Mouse (Mus musculus) forebrain, embryonic 16.5 days (tissue): ENCODE results near the gene Lrch3. TPM values are rescaled to one million over a fixed set of nuclear protein-coding genes. Genes with fewer than 3 reads are reported as not detected.
"Not testable (repeated sequence)": the region's sequence is repeated elsewhere in the genome, so short reads cannot be mapped to it uniquely, and the experiment has no call there.

Source experiments
- ATAC-seq: fragments of 200-750 bp; cut with Nextera tagmentation; 2 replicates; pipeline ENCODE4 v1.8.0; 2017; ENCODE audit warnings: mild to moderate bottlenecking, moderate library complexity
- H3K27ac ChIP-seq: fragments of 300-500 bp; sonication (generic); 2 replicates; pipeline ENCODE4 v1.5.1; 2014; ENCODE audit warnings: low read length, control low read depth
- H3K27me3 ChIP-seq: fragments of 300-500 bp; sonication (generic); replicated peaks from 2 replicates; pipeline ENCODE4 v1.6.1; 2014; ENCODE audit warnings: low read length; ENCODE audit not compliant: control insufficient read depth, insufficient read depth
- H3K36me3 ChIP-seq: fragments of 300-500 bp; sonication (generic); 2 replicates; pipeline ENCODE4 v1.6.1; 2014; ENCODE audit not compliant: control insufficient read depth, insufficient read depth
- H3K4me1 ChIP-seq: fragments of 300-500 bp; sonication (generic); replicated peaks from 2 replicates; pipeline ENCODE4 v1.6.1; 2014; ENCODE audit warnings: low read length; ENCODE audit not compliant: control insufficient read depth, insufficient read depth
- H3K4me2 ChIP-seq: fragments of 300-500 bp; sonication (generic); 2 replicates; pipeline ENCODE4 v1.6.1; 2014; ENCODE audit warnings: mild to moderate bottlenecking, low read length, control low read depth
- H3K4me3 ChIP-seq: fragments of 300-500 bp; sonication (generic); replicated peaks from 2 replicates; pipeline ENCODE4 v1.5.1; 2014; ENCODE audit warnings: mild to moderate bottlenecking, low read length, control low read depth
- H3K9ac ChIP-seq: fragments of 300-500 bp; sonication (generic); replicated peaks from 2 replicates; pipeline ENCODE4 v1.6.1; 2014; ENCODE audit warnings: low read depth, low read length, control low read depth
- H3K9me3 ChIP-seq: fragments of 300-500 bp; sonication (generic); 2 replicates; pipeline ENCODE4 v1.6.1; 2016; ENCODE audit warnings: low read length; ENCODE audit not compliant: control insufficient read depth
- WGBS: fragments of 180-500 bp; shearing (Covaris S2); extraction: QIAGEN DNeasy Blood & Tissue Kit; methylation state at CpG from one replicate; pipeline ENCODE4 v1.1.7; 2014; 5-methylcytosine and 5-hydroxymethylcytosine counted together
- polyA plus RNA-seq: library from polyadenylated mRNA; unstranded; fragments of >200 nt; fragmentation: Nextera tagmentation; extraction: Ambion mirVana; gene quantifications from 2 replicates; pipeline ENCODE4 v1.2.1, GENCODE M21; 2015

Lrch3 gene
- polyA plus RNA-seq, 1 experiment from 2014 or later: 44.7 TPM

GRCm38 (mm10) chr16:33053141-33053540 is 139.2 kb downstream of the Lrch3 start:
- peaks cover 1% of the 10 kb centered on the region; the same call in 1 of the 2 replicates for H3K36me3 ChIP-seq
- peaks cover 13% of the 10 kb centered on the region for H3K4me1 ChIP-seq
- H3K9me3 ChIP-seq: no peaks in the 10 kb centered on the region
- H3K4me2 ChIP-seq: no peak overlapping the region
- no peak overlapping the region for H3K9ac ChIP-seq
- H3K27ac ChIP-seq: no peak overlapping the region
- no peak for ATAC-seq
- WGBS: 77% methylated on average over 5 of the region's 5 CpGs
- H3K27me3 ChIP-seq: no peaks in the 10 kb centered on the region
- no peak overlapping the region for H3K4me3 ChIP-seq

DNA sequence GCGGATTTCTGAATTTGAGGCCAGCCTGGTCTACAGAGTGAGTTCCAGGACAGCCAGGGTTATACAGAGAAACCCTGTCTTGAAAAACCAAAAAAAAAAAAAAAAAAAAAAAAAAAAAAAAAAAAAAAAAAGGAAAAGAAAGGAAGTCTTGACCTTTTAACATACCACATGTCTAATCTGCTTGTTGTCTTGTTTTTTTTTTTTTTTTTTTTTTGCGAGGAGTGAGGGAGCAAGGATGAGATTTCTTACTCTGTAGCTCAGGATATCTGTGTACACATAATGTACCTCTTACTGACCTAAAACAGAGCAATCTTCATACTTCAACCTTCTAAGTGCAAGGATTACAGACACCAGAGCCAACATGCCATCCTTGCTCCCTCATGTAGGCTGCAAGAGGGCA is 141.0 kb downstream of the Lrch3 start:
- not testable (repeated sequence) for H3K9me3 ChIP-seq, H3K27me3 ChIP-seq, H3K9ac ChIP-seq, H3K27ac ChIP-seq, H3K4me3 ChIP-seq, H3K4me2 ChIP-seq, ATAC-seq
- WGBS: 94% methylated on average over 2 of the region's 2 CpGs
- H3K36me3 ChIP-seq: peaks cover 17% of the 10 kb centered on the region
- peaks cover 19% of the 10 kb centered on the region for H3K4me1 ChIP-seq

DNA sequence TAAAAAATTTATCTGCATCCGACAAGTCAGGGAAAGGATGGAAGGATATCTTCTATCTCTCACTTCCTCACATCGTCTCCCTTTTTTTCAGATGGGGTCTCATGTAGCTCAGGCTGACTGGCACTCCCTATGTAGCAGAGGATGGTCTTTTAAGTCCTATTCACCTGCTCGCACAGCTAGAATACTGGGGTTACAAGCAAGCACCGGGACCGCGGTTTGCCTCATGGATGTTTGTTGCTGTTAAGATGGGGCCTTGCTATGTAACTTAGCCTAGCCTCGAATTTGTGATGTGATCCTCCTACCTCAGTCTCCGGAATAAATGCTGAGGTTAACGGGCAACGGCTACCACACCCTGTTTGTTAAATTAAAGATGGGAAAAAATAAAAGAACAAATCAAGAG is 141.8 kb downstream of the Lrch3 start:
- no peaks in the 10 kb centered on the region for H3K9me3 ChIP-seq
- H3K4me3 ChIP-seq: peak overlapping the region; percentile 92
- WGBS: 19% methylated on average over 10 of the region's 10 CpGs
- peaks cover 23% of the 10 kb centered on the region for H3K36me3 ChIP-seq
- H3K27ac ChIP-seq: no peak overlapping the region
- H3K4me2 ChIP-seq: peak overlapping the region; percentile 79
- peak overlapping the region; percentile 38; the same call in 1 of the 2 replicates for H3K9ac ChIP-seq
- peaks cover 19% of the 10 kb centered on the region for H3K4me1 ChIP-seq
- no peaks in the 10 kb centered on the region for H3K27me3 ChIP-seq
- peak; percentile 41 for ATAC-seq

GRCm38 (mm10) chr16:33056095-33056785 is 142.3 kb downstream of the Lrch3 start, which contains the start of the genes Iqcg and Rpl35a:
Iqcg (minus strand) TSS chr16:33056218.
Rpl35a (plus strand) TSS chr16:33056453.
- peak within 1 kb of the TSS; percentile 79 for H3K4me2 ChIP-seq
- 0% methylated on average over 47 of the region's 47 CpGs for WGBS
- peaks cover 19% of the 10 kb centered on the region for H3K4me1 ChIP-seq
- H3K27ac ChIP-seq: peak within 1 kb of the TSS; percentile 77
- peaks cover 25% of the 10 kb centered on the region for H3K36me3 ChIP-seq
- H3K4me3 ChIP-seq: peak within 1 kb of the TSS; percentile 92
- no peaks in the 10 kb centered on the region for H3K27me3 ChIP-seq
- no peaks in the 10 kb centered on the region for H3K9me3 ChIP-seq
- H3K9ac ChIP-seq: peak within 1 kb of the TSS; percentile 88
- ATAC-seq: peak; percentile 95

- Histone ChIP-seq H3K27me3 (no peaks in the 10 kb centered on the region), H3K27ac (peak overlapping the region; percentile 77), H3K4me3 (peak overlapping the region; percentile 92), H3K9me3 (no peaks in the 10 kb centered on the region), H3K4me1 (peaks cover 21% of the 10 kb centered on the region), H3K4me2 (peak overlapping the region; percentile 76), H3K9ac (peak overlapping the region; percentile 88), H3K36me3 (peaks cover 25% of the 10 kb centered on the region)
- ATAC-seq: peak; percentile 12; the same call in 1 of the 2 replicates
- 0% methylated on average over 24 of the region's 24 CpGs for WGBS
Observed at GRCm38 (mm10) chr16:33056786-33057185, 142.9 kb downstream of the Lrch3 start.

DNA sequence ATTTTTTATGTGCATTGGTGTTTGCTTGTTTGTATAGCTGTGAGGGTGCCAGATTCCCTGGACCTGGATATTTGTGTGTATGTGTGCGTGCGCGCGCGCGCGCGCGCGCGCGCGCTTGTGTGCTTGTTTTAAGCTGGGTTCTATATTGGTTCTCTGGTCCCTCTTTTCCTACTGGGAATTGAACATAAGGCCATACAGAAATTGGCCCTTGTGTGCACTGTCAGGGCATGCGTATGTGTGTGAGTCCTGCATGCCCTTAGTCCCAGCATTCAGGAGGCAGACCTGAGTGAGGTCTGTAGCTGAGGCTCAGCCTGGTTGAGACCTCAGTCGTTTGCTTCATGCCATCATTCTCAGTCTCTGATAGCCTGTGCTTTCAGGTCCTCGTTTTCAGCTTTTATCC is 144.1 kb downstream of the Lrch3 start:
- 91% methylated on average over 16 of the region's 16 CpGs for WGBS
- Histone ChIP-seq H3K4me1 (peaks cover 27% of the 10 kb centered on the region), H3K27me3 (no peaks in the 10 kb centered on the region), H3K4me2 (0 out of 2 replicates have a peak overlapping the region, but pooled peaks have one; percentile 18), H3K36me3 (peaks cover 25% of the 10 kb centered on the region), H3K9ac (no peak overlapping the region), H3K9me3 (no peaks in the 10 kb centered on the region), H3K4me3 (no peak overlapping the region), H3K27ac (no peak overlapping the region)
- ATAC-seq: no peak

DNA sequence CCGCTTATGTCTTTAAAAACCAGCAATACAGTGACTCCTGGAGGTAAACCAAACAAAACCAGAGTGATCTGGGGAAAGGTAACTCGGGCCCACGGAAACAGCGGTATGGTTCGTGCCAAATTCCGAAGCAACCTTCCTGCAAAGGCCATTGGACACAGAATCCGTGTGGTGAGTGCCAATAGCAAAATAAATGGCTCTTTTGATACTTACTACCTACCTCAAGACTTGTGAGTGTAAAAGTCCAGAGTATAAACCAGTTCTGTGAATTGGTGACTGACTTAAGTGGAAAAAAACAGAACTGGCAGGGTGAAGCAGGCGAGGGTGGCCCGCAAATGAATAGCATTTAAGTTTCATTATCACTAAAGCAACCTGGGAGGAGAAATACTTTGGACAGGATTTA is 144.8 kb downstream of the Lrch3 start:
- not testable (repeated sequence) for H3K27me3 ChIP-seq, H3K27ac ChIP-seq, H3K4me3 ChIP-seq, H3K9ac ChIP-seq, H3K9me3 ChIP-seq, H3K4me2 ChIP-seq, ATAC-seq
- WGBS: 87% methylated on average over 9 of the region's 9 CpGs
- Histone ChIP-seq H3K36me3 (peaks cover 25% of the 10 kb centered on the region), H3K4me1 (peaks cover 33% of the 10 kb centered on the region)

GRCm38 (mm10) chr16:33059471-33059870 is 145.6 kb downstream of the Lrch3 start:
- Histone ChIP-seq H3K9me3 (no peaks in the 10 kb centered on the region), H3K36me3 (peaks cover 25% of the 10 kb centered on the region), H3K4me1 (peaks cover 35% of the 10 kb centered on the region), H3K4me3 (no peak overlapping the region), H3K27me3 (no peaks in the 10 kb centered on the region), H3K4me2 (no peak overlapping the region), H3K27ac (no peak overlapping the region), H3K9ac (no peak overlapping the region)
- no peak for ATAC-seq
- 100% methylated on average over 1 of the region's 1 CpGs for WGBS

DNA sequence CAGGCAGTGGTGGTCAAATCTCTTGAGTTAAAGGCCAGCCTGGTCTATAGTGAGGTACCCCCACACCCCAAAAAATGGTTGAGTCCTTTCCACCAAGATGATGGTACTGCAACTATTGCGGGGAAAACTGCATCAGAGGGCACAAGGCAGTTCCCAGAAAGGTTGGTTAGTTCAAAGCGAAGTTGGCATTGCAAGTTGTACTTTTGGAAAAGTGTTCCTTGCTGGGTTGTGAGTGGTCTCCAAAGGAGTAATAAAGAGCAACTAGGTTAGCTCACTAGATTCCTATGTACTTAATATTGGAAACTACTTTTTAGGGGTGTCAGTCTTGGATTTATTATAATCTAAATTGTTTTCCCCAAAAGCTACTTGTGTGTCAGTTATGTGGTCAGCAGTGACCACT is 147.0 kb downstream of the Lrch3 start:
- Histone ChIP-seq H3K4me1 (peaks cover 31% of the 10 kb centered on the region), H3K4me2 (no peak overlapping the region), H3K27ac (no peak overlapping the region), H3K4me3 (no peak overlapping the region), H3K9me3 (no peaks in the 10 kb centered on the region), H3K27me3 (no peaks in the 10 kb centered on the region), H3K36me3 (peaks cover 25% of the 10 kb centered on the region), H3K9ac (no peak overlapping the region)
- 85% methylated on average over 2 of the region's 2 CpGs for WGBS
- ATAC-seq: no peak
